Mouse (Mus musculus) T-helper 1 cell (primary cell): ENCODE results near the gene Tubd1.
"Not testable (repeated sequence)": the region's sequence is repeated elsewhere in the genome, so short reads cannot be mapped to it uniquely, and the experiment has no call there.

Experiments
- in situ Hi-C: fragments of 300-600 bp; cut with MboI, MseI; formaldehyde crosslinking; loops from one replicate; pipeline ENCODE4 v1.15.1; 2025; ENCODE audit warnings: high pct_unique_total_duplicates

Gene Tubd1

DNA sequence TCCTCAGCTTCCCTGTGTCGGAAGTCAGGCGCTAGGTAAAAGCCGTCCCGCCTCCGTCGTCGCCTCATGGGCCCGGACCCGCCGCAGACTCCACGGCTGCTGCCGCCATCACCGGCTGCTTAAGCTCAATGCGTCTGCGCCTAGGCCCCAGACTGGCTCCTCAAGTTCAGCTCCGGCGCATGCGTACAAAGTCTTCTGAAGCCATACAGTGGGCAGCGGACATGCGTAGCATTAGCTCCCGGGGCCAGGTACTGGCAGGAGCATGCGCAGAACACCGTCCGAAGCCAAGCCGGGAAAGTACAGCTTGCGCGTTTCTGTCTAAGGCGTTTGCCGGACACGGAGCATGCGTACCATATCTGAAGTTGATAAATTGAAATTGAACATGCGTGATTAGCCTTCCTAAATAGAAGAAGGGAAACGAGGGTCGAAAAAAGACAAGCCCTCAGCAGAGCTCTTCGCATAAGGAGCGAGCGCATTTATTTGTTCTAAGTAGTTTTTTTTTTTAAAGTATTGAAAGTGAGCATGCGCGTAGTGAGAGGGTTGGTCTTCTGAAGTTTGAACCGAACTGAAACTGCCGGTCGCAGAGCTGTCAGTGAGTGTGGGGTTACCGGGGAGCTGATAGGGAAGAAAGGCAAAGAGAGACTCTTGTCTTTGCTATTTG lies at the start of gene Tubd1, which contains the start of gene Rps6kb1:
Gene Tubd1 (plus strand): TSS at position 353 of the 661 bp plus-strand sequence.
Gene Rps6kb1 (minus strand): TSS at position 167 of the 661 bp plus-strand sequence.
- in situ Hi-C loops = no loop called here

DNA sequence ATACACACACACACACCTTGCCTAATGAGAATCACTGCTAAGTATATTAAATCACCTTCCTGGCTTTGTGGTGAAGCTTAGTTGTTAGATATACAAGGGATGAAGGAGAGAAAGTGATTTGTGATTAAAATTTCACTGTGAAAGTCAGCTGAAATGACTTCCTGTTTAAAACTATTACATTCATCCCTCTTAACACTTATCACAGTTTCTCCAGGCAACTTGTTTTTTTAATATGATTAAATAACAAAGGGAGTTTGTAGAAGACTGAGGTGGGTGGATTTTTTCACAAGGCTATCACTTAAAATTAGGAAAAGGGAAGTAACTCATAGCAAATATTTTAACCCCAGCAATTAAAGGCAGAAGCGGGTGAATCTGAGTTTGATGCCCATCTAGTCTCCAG lies 47.4 kb upstream of the Tubd1 start:
- in situ Hi-C loops = no loop called here

DNA sequence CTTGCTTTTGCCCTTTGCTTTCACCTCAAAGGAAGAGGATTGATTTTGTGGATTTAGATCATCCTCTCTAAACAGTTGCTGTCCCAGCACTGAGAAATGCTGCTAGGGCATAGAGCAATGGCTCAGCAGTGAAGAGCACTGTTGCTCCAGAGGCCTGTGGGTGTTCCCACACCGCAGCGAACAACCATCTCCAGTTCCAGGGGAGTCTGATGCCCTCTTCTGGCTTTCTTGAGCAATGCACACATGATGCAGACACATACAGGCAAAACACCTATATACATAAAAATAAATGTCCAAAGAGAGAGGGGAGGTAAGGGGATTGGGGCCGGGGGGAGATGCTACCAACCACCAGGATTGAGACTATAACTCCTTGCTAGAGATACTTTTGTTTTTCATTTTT lies 46.9 kb upstream of the Tubd1 start:
- in situ Hi-C loops = no loop called here

DNA sequence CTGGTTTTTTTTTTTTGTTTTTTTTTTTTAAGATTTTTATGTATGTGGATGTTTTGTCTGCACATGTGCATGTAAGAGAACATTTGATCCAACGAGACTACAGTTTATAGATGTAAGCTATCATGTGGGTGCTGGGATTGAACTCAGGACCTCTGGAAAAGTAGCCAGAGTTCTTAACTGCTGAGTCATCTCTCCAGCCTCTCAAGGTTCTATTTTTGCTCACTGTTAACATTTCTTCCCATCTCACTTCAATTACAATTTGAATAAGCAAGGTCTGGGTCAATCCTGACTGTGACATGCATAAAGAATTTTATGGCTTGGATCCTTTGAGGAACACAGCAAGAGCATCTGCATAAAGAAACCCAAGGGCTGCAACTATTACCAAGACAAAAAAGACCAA lies 44.0 kb upstream of the Tubd1 start:
- in situ Hi-C loops = no loop called here

DNA sequence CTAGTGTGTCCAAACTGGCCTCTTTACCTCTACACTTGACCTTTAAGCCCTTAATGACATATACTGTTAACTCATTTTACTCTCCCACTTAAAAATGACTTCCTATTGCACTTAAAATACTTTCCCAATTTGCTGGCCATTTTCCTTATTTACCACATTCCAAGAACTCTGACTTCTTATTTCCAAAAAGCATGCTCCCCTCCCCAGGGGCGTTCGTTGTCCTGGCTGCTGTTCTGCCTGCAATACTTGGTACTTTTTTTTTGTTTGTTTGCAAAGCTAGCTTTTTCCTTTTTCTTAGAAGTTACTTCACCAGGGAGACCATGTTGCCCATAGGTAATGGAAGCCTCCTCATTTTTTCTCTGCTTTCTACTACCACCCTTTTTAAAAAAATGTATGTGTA lies 41.7 kb upstream of the Tubd1 start:
- in situ Hi-C loops = no loop called here

DNA sequence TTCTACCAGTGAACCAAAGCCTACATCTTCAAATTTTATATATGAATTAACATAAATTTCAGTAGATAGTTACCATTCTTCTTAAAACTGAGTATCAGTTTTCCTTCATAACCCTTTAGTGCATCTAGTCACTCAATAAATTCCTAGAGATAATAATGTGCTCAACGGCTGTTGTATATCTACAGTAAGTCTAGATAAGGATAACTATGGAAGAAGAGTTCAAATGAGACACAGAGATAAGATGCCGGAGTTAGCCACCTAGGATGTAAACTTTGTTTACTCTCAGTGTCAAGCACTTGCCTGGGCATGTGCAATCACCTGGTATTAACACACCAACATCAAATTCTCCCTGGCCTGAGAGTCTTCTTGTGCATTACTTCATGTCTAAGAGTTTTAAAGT lies 37.5 kb upstream of the Tubd1 start:
- in situ Hi-C loops = no loop called here

DNA sequence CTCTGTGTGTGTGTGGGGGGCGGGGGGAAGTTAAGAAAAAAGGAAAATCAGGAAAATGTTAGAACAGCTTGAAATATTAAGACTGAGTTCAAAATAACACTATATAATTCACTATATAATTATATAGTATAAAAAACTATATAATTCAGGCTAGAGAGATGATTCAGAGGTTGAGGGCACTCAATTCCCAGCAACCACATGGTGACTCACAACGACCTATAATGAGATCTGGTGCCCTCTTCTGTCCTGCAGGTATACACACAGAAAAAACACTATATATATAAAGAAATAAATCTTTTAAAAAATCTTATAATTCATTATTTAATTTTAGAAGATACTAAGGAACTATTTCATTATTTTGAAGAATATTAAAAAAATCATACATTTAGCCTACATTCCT lies 36.8 kb upstream of the Tubd1 start:
- in situ Hi-C loops = no loop called here

DNA sequence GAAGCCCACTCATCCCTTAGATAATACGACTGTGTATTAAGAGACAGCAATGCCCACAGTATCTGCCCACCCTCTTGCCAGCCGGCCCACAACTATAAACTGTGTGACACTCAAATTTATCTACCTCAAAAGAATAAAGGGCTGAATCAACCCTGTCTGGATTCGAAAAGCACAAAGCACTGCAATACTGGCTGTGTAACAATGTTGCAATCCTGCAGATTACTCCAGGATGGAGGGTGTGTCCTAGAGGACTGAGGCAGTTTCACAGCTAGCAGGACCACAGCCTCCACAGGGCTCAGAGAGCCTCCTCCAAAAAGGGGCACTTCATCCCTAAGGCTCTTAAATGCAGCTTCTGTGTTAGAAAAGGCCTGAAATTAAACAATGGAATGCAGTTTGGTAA lies 28.2 kb upstream of the Tubd1 start:
- in situ Hi-C loops = no loop called here

DNA sequence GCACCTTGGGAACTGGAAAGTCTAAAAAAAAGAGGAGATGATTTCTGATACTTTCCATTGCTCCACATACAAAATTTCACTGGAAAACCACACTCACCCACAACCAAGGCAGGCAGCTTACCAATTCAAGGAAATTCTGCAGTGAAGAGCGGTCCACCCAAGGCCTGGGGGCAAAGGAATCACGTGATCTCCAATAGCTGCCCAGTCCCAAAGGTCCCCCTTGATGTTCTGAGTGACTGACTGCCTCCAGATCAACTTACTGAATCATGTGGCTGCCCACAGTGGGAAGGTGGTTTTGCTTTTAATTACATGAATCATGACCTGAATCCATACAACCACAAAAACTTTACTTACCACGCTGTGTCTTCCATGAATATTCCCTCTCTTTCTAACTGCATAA lies 27.6 kb upstream of the Tubd1 start:
- in situ Hi-C loops = no loop called here

DNA sequence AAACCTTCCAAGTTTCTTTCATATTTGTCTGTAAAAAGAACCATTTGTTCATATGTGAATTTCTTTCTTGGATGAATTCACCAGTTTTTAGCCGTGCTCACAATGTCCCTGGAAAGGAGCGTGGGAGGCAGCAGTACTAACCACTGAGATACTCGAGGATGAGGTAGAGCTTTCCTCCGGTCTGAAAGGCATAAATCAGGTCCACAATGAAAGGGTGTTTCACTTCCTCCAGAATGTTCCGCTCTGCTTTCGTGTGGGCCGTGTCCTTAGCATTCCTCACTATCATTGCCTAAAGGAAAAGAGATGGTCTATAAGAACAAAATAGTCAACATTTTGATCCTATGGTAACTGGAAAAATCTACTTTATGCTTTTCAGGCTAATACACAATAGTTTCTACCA lies 25.0 kb upstream of the Tubd1 start:
- in situ Hi-C loops = no loop called here

DNA sequence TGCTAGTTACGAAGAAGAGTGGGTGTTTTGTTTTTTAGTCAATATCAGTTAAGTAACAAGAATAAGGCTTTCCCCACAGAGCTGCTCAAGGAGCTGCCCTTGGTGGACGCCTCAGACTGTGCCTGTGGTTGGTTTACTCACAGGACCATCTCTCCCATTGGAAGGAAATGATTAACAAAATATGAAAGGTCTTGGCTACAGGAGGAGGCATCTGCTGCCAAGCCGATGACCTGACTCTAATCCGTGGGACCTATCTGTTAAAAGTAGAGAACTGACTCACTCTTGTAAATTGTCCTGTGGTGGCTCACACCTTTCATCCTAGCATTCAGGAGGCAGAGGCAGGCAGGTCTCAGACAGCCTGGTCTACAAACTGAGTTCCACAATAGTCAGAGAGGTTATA lies 17.3 kb upstream of the Tubd1 start:
- in situ Hi-C loops = no loop called here

DNA sequence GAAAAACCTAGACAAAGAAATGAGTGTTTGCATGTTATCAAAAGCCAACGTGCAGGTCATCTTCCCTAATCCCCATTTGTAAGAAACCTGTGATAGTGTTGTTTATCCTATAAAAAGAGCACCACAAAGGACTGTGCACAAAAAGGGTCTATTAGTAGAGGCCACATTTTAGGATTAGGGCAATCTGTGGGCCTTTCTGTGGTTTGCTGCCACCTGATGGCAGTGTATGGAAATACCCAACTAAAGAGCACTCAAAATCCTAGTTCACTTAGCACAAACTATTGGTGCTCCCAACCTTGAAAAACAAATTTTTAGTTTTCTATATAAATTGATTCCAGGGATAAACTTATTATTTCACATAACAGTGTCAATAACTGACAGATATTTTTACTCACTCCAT lies 12.0 kb upstream of the Tubd1 start:
- in situ Hi-C loops = no loop called here

DNA sequence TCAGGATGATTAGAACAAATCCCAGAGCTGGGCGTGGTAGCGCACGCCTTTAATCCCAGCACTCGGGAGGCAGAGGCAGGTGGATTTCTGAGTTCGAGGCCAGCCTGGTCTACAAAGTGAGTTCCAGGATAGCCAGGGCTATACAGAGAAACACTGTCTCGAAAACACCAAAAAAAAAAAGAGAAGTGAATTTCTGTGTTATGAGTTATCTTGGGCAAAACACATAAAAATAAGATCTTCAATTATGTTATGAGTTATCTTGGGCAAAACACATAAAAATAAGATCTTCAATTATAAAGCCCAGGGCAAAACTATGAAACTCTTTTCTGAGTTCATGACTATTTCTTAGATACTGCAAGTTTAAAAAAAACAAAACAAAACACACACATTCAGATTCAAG lies 11.5 kb upstream of the Tubd1 start:
- in situ Hi-C loops = not testable (repeated sequence)

DNA sequence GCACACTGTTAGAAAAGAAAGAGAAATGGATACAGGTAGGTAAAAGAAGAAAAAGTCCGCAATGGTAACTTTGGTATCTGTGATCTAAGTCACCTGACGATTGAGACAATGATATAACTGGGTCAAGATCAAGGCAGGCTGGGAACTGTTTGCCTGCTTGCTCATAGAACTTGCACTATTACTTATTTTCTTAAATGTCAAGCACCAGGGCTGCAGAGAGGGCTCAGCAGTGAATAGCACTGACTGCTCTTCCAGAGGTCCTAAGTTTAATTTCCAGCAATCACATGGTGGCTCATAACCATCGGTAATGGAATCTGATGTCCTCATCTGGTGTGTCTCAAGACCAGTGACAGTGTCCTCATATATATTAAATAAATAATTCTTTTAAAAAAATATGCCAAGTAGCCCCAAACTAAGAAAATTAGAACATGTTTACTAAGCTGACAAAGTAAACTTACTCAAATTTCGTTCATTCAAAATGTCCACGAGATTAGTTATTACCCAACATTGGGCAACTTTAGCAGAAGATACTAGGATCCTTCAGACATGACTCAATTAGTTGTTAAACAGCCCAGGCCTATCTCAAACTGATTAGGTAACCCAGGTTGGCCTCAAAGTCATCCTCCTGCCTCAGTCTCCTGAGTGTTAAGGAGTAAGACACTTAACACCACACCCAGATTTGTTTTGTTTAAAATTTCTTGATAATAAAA lies 10.4 kb upstream of the Tubd1 start:
- in situ Hi-C loops = no loop called here

DNA sequence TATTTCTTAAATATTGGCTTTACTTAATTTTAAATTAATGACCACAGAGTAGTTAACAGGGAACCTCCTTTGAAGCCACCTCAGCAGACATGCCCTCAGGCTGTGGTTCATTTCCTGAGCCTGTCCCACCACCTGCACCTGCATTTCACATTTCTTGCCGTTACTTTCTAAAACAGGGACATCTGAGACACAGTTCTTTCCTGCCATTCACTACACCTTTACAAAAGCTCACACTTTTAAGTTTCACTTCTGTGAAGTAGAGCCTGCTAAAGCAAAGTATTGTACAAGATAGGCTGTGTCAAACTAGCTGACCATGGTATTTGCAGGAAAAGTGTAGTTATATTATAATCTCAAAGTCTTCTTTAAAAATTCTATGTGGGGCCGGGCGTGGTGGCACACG lies 6.0 kb upstream of the Tubd1 start:
- in situ Hi-C loops = no loop called here

DNA sequence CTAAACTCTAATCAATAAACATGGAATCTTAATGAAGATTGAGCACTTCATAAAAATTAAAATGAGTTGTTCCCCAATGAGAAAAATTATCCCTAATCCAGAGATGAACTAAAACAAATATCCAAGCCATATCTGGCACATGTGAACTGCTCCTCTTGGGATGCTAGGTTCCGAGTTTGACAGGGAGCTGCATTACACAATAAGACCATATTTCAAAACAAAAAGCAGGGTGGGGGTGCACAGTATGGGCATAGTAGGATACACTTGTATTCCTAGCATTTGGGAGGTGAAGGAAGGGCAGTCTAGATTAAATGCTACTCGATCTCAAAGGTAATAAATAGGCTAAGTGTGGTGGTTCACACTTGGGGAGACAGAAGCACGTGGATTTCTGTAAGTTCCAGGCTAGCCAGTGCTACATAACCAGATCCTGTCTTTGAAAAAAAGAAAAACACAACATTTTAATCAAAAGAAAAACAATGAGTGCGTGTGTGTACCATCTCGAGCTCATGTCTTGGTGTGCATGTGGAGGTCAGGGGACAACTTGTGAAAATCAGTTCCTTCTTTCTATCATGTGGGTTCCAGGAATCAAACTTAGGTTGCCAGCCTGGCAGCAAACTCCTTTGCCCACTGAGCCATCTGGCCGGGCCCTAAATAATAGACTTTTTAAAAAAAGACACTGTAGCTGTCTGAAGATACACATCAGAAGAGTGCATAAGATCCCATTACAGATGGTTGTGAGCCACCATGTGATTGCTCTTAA lies 4.9 kb upstream of the Tubd1 start:
- in situ Hi-C loops = no loop called here

DNA sequence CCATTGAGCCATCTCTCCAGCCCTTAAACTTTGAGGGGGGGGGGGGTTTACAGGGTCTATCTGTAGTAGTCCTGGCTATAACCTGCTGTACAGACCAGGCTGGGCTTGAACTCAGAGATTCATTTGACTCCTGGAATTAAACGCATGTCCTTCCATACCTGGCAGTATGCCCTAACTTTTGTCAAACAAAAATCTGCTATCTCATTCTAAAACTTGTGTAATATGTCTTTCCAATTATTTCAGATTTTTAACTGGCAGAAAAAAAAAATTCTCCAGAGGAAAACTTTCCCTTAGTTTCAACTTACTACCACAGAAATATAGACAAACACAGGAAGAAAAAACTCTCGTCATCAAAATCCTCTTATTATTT lies 4.3 kb upstream of the Tubd1 start:
- in situ Hi-C loops = no loop called here

DNA sequence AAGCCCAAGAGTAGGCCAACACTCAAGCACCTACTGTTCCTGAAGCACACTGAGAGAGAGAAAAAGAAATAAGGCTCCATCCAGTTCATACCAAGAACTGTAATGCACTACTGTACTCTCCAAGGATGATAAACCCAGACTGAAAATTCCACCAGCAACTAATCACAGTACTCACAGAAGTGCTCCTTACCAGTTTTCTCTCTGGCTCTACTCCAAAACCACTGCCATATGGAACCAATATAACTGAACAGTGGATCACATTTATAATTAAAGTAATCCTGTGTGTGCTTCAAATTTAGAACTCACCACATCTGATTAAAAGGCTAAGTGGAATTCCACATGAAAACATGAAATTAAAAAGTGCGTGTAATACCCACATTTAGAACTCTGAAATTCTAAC lies 1.9 kb upstream of the Tubd1 start:
- in situ Hi-C loops = no loop called here

DNA sequence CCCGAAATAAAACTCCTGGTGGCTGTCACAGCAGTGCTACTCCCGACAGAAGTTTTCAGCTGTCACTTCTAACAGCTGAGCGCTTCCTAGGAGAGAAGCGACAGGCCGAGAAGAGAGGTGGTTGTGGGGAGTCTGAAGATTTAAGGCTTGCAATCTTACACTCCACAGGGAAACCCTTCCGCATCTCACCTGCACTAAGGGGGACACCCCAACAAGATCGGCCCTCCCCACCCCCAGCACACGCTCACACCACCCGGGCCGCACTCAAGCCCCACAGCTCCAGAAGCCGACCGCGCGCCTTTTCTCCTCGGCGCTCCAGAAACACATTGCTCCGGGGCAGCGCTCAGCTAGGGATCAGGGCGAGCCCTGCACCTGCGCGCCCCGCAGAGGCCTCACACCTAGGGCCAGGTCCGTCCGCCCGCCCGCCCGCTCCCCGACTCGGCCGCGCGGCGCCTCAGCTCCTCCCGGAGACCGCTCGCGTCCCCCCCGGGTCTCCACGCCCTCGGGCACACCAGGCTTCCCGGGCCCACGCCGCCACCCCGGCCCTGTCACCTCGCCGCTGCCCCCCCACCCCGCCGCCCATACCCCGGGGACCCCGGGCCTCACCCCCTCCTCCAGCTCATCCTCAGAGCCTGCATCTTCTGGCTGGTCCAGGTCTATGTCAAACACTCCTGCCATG lies 692 bp upstream of the Tubd1 start:
- in situ Hi-C loops = no loop called here

DNA sequence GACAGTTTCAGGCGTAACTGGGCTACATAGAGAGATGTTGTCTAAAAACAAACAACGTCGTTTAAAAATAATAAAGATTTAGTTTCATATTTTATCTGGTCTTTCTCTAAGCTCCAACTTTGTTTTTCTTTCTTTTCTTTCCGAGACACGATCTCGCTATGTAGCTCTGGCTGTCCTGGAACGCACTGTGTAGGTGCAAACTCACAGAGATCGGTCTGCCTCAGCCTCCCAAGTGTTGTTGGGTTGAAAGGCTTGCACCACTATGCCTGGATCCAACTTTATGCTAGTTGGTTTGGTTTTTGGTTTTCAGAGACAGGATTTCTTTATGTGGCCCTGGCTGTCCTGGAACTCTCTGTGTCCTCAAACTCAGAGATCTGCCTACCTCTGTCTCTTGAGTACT lies 765 bp downstream of the Tubd1 start:
- in situ Hi-C loops = no loop called here

DNA sequence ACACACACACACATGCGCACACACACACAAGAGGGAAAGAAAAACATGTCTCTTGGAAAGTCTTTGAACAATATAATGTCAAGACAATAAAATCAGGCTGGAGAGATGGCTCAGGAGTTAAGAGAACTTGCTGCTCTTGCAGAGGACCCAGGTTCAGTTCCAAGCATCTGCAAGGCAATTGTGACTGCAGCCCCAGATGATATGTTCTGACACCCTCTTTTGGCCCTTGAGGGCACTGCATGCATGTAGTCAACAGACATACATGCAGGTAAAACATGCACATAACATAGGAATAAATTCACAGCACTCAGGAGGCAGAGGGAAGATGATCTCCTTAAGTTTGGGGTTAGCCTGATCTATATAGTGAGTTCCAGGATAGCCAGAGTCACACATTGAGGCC lies 2.6 kb downstream of the Tubd1 start:
- in situ Hi-C loops = no loop called here

DNA sequence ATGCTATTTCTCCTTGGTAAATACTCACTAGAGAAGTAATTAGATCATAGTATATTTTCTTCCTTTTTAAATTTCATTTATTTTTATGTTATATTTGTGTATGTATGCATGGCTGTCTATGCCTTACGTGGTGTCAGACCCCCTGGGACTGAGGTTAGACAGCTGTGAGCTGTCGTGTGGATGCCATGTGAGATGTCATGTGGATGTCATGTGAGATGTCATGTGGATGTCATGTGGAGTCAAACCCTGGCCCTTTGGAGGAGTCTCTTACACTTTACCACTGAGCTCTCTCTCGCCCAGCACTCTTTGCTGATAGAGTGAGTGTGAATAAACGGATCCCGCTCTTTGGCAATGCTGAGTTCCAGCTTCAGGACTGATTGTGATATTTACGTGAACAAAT lies 8.7 kb downstream of the Tubd1 start:
- in situ Hi-C loops = no loop called here
